Mouse (Mus musculus): ENCODE results near the gene Skap1. TPM values are rescaled to one million over a fixed set of nuclear protein-coding genes. Genes with fewer than 3 reads are reported as not detected.

Skap1 gene
- polyA plus RNA-seq, 1 experiment from 2014 or later = 0.13 TPM

DNA sequence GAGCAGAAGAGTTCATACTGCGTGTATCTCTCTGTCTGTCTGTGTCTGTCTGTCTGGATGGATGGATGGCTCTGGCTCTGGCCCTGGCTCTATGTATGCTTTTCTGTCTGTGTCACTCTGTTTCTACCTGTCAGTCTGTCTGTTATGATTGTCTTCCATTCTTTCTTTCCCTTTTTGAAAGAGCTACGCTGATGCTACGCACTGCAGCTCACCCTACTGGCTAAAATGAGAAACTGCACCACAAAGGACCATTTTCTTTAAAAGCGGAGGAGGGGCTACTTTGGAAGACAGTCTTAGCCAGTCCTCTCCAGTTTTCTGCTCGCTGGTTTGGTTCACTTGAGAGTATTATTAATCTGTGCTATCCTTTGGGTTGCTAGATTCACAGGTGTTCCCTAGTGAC lies 71.8 kb downstream of the Skap1 start:
- 24% methylated on average over 5 of the region's 5 CpGs for WGBS
- peaks cover 42% of the 10 kb centered on the region for H3K27me3 ChIP-seq (ENCODE audit: low read depth, poor library complexity, severe bottlenecking)

GRCm38 (mm10) chr11:96542003-96542402 lies 77.6 kb downstream of the Skap1 start:
- Histone ChIP-seq H3K4me3 (no peak overlapping the region), H3K27me3 (ENCODE audit: low read depth, poor library complexity, severe bottlenecking) (peaks cover 66% of the 10 kb centered on the region), H3K27ac (no peak overlapping the region), H3K9me3 (replicated peaks) (no peaks in the 10 kb centered on the region), H3K36me3 (no peaks in the 10 kb centered on the region), H3K4me1 (no peaks in the 10 kb centered on the region)
- DNase-seq (ENCODE audit: low spot score) = no peak
- 84% methylated on average over 7 of the region's 7 CpGs for WGBS

More for the DNA sequence above, 71.8 kb downstream of the Skap1 start:
- DNase-seq (ENCODE audit: low spot score) = peak; percentile 31
- Histone ChIP-seq H3K27ac (no peak overlapping the region), H3K4me3 (no peak overlapping the region), H3K36me3 (no peaks in the 10 kb centered on the region), H3K4me1 (peaks cover 13% of the 10 kb centered on the region), H3K9me3 (replicated peaks) (no peaks in the 10 kb centered on the region)

- WGBS = 86% methylated on average over 7 of the region's 7 CpGs
- no peak for DNase-seq (ENCODE audit: low spot score)
- Histone ChIP-seq H3K36me3 (no peaks in the 10 kb centered on the region), H3K27ac (no peak overlapping the region), H3K4me1 (no peaks in the 10 kb centered on the region), H3K4me3 (no peak overlapping the region), H3K27me3 (ENCODE audit: low read depth, poor library complexity, severe bottlenecking) (peaks cover 62% of the 10 kb centered on the region), H3K9me3 (replicated peaks) (no peaks in the 10 kb centered on the region)
These were observed 78.2 kb downstream of the Skap1 start for GRCm38 (mm10) chr11:96542561-96542960.

DNA sequence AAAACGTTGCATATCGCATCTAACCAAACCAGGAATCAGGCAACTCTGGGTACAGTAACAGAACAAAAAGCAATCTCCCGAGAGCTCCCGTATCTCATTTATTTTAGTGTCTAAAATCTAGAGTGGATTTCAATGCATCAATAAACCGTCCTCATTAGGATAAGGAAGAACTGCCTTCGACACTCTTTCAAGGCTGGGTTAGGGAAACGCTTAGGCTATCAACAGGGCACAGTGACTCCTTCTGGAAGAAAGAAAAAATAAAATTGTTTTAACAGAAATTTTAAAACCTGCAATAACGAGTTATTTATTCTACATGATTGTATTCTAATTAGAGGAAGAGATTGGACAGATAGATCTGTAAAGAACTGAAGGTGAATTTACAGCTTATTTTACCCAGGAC lies 82.0 kb downstream of the Skap1 start:
- DNase-seq (ENCODE audit: low spot score) = no peak
- no peaks in the 10 kb centered on the region for H3K36me3 ChIP-seq
- no peaks in the 10 kb centered on the region for H3K9me3 ChIP-seq (replicated peaks)
- no peak overlapping the region for H3K27ac ChIP-seq
- WGBS = 75% methylated on average over 8 of the region's 8 CpGs
- H3K4me3 ChIP-seq = no peak overlapping the region
- H3K27me3 ChIP-seq (ENCODE audit: low read depth, poor library complexity, severe bottlenecking) = peaks cover 46% of the 10 kb centered on the region
- H3K4me1 ChIP-seq = no peaks in the 10 kb centered on the region

- Histone ChIP-seq H3K9me3 (replicated peaks) (no peaks in the 10 kb centered on the region), H3K27ac (no peak overlapping the region), H3K36me3 (no peaks in the 10 kb centered on the region), H3K4me1 (no peaks in the 10 kb centered on the region), H3K4me3 (no peak overlapping the region), H3K27me3 (ENCODE audit: low read depth, poor library complexity, severe bottlenecking) (peaks cover 54% of the 10 kb centered on the region)
- no peak for DNase-seq (ENCODE audit: low spot score)
- 82% methylated on average over 9 of the region's 9 CpGs for WGBS
These were observed 86.7 kb downstream of the Skap1 start for GRCm38 (mm10) chr11:96550960-96551703.

GRCm38 (mm10) chr11:96553091-96553490 lies 88.7 kb downstream of the Skap1 start:
- Histone ChIP-seq H3K36me3 (no peaks in the 10 kb centered on the region), H3K9me3 (replicated peaks) (no peaks in the 10 kb centered on the region), H3K4me3 (no peak overlapping the region), H3K27ac (no peak overlapping the region), H3K27me3 (ENCODE audit: low read depth, poor library complexity, severe bottlenecking) (peaks cover 54% of the 10 kb centered on the region), H3K4me1 (no peaks in the 10 kb centered on the region)
- peak; percentile 38 for DNase-seq (ENCODE audit: low spot score)
- WGBS = 16% methylated on average over 15 of the region's 15 CpGs

GRCm38 (mm10) chr11:96560229-96560628 lies 95.8 kb downstream of the Skap1 start:
- no peak overlapping the region for H3K4me3 ChIP-seq
- H3K9me3 ChIP-seq (replicated peaks) = no peaks in the 10 kb centered on the region
- no peak for DNase-seq (ENCODE audit: low spot score)
- H3K27me3 ChIP-seq (ENCODE audit: low read depth, poor library complexity, severe bottlenecking) = peaks cover 29% of the 10 kb centered on the region
- no peaks in the 10 kb centered on the region for H3K36me3 ChIP-seq
- WGBS = 70% methylated on average over 5 of the region's 5 CpGs
- peaks cover 4% of the 10 kb centered on the region for H3K4me1 ChIP-seq
- H3K27ac ChIP-seq = no peak overlapping the region

DNA sequence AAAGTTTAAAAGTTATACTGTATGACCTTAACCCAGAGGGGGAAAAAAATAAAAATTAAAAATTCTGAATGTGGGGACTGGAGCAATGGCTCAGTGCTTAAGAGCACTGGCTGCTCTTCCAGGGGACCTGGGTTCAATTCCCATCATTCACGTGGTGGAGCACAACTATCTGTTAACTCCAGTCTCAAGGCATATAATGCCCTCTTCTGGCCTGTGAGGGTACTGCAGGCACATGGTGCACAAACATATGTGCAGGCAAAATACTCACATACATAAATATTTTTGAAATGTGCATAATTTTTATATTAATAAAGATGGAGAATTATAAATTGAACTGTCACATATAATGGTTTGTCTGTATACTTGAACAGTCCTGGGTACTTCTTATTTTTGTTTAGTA lies 99.7 kb downstream of the Skap1 start:
- Histone ChIP-seq H3K4me1 (peaks cover 4% of the 10 kb centered on the region), H3K36me3 (no peaks in the 10 kb centered on the region), H3K27me3 (ENCODE audit: low read depth, poor library complexity, severe bottlenecking) (peaks cover 13% of the 10 kb centered on the region; the same call in 1 of the 2 replicates), H3K4me3 (no peak overlapping the region), H3K9me3 (replicated peaks) (no peaks in the 10 kb centered on the region), H3K27ac (no peak overlapping the region)
- 62% methylated on average over 1 of the region's 1 CpGs for WGBS
- no peak for DNase-seq (ENCODE audit: low spot score)

- no peak overlapping the region for H3K4me3 ChIP-seq
- H3K9me3 ChIP-seq (replicated peaks) = no peaks in the 10 kb centered on the region
- H3K4me1 ChIP-seq = peaks cover 8% of the 10 kb centered on the region
- WGBS = 35% methylated on average over 3 of the region's 3 CpGs
- no peak for DNase-seq (ENCODE audit: low spot score)
- no peaks in the 10 kb centered on the region for H3K36me3 ChIP-seq
- no peak overlapping the region for H3K27ac ChIP-seq
- no peaks in the 10 kb centered on the region for H3K27me3 ChIP-seq (ENCODE audit: low read depth, poor library complexity, severe bottlenecking)
These were observed 108.1 kb downstream of the Skap1 start for GRCm38 (mm10) chr11:96572515-96572914.

DNA sequence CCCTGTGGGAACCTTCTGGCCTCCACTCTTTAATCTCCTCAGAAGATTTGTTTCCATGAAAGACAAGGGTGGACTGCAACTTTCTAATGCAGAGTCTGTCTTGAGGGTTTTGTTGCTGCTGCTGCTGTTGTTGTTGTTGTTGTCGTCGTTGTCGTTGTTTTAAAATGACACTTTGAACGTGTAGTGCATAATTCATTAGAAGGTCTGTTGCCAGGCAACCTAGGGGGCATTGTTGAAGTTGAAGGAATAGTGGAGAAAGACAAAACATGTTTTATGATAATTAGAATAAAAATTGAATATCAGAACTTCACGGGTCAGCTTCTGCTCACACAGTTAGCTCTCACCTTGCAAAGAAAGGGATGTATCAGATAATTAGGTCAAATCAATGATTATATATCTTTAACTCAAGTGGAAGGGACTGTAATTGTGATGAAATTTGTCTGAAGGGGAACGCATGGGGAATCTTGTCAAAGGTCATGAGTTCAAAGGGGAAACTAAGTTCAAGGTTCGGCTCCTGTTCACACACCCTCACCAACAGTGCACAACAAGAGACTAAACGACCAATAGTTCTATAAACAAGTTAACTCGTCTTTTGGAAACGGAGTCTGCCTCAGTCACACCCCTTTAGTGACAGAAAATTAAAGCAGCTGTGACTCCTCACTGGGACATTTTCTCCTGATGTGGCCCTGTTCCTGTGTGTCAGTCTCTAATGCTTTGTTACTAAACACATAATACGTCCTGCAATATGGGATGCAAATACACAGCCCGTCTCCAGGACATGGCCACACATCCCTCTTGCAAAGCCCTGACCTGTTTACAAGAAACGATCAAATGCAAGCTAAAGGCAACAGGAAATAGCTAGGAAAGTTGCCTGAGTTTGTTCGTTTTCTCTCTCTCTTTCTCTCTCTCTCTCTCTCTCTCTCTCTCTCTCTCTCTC lies 112.4 kb downstream of the Skap1 start:
- Histone ChIP-seq H3K9me3 (replicated peaks) (no peaks in the 10 kb centered on the region), H3K27ac (no peak overlapping the region), H3K4me1 (peaks cover 35% of the 10 kb centered on the region), H3K27me3 (ENCODE audit: low read depth, poor library complexity, severe bottlenecking) (peaks cover 13% of the 10 kb centered on the region), H3K4me3 (no peak overlapping the region), H3K36me3 (no peaks in the 10 kb centered on the region)
- WGBS = 45% methylated on average over 14 of the region's 14 CpGs
- no peak for DNase-seq (ENCODE audit: low spot score)

- Histone ChIP-seq H3K4me3 (peak overlapping the region; percentile 30), H3K27me3 (ENCODE audit: low read depth, poor library complexity, severe bottlenecking) (peaks cover 13% of the 10 kb centered on the region), H3K9me3 (replicated peaks) (no peaks in the 10 kb centered on the region), H3K27ac (no peak overlapping the region), H3K36me3 (no peaks in the 10 kb centered on the region), H3K4me1 (peaks cover 44% of the 10 kb centered on the region)
- 8% methylated on average over 25 of the region's 25 CpGs for WGBS
- DNase-seq (ENCODE audit: low spot score) = peak; percentile 63
These were observed 114.3 kb downstream of the Skap1 start for GRCm38 (mm10) chr11:96578551-96579283.

DNA sequence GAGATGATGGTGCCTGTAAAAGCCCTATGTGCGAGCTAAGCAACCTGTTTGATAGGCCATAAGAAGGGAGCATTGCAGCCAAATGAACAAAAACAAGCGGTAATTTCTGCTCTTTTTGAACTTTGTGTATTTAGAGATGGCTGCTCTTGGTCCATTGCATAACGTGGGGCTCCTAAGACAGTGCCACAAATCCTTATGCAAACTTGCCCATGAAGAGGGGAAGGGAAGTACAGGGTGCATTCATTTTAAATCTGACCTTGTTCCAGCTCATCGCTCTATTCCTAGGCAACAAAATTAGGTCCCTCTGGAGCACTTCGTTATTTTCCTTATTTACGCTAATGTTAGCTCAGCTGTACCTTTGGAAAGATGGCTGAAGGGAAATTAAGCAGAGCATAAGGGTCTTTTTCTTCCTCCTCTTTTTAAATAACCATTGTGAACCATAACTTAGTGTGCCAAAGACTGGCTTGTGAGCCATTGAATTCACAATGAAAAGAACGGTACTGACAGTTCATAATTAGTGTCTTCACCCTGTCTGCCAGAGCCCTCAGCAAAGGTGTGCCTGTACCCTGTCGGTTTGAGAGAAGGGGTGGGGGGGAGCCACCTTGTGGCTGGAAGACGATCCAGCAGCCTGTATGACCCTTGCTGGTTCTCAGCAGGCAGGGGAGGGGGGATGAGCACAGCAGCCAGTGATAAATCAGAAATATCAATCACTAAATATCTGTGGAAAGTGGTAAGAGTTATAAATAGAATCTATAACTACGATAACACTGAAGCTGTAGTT lies 117.4 kb downstream of the Skap1 start:
- Histone ChIP-seq H3K9me3 (replicated peaks) (no peaks in the 10 kb centered on the region), H3K36me3 (no peaks in the 10 kb centered on the region), H3K27me3 (ENCODE audit: low read depth, poor library complexity, severe bottlenecking) (peaks cover 13% of the 10 kb centered on the region), H3K4me3 (no peak overlapping the region), H3K4me1 (peaks cover 41% of the 10 kb centered on the region), H3K27ac (no peak overlapping the region)
- DNase-seq (ENCODE audit: low spot score) = peak; percentile 71
- 52% methylated on average over 10 of the region's 10 CpGs for WGBS

Measured in limb, embryonic 10.5 days (tissue).